Mouse (Mus musculus) thymus, postnatal 0 days (tissue): ENCODE results near the gene Srcin1. TPM values are rescaled to one million over a fixed set of nuclear protein-coding genes. Genes with fewer than 3 reads are reported as not detected.

Source experiments
- DNase-seq: peaks from one replicate; pipeline ENCODE4 v3.0.0-alpha.2; 2015; ENCODE audit warnings: low spot score
- polyA plus RNA-seq: library from polyadenylated mRNA; unstranded; fragments of >200 nt; fragmentation: Nextera tagmentation; extraction: Ambion mirVana; gene quantifications from 2 replicates; pipeline ENCODE4 v1.2.1, GENCODE M21; 2015

Srcin1 gene
- polyA plus RNA-seq, 1 experiment from 2014 or later = 0.05 TPM

DNA sequence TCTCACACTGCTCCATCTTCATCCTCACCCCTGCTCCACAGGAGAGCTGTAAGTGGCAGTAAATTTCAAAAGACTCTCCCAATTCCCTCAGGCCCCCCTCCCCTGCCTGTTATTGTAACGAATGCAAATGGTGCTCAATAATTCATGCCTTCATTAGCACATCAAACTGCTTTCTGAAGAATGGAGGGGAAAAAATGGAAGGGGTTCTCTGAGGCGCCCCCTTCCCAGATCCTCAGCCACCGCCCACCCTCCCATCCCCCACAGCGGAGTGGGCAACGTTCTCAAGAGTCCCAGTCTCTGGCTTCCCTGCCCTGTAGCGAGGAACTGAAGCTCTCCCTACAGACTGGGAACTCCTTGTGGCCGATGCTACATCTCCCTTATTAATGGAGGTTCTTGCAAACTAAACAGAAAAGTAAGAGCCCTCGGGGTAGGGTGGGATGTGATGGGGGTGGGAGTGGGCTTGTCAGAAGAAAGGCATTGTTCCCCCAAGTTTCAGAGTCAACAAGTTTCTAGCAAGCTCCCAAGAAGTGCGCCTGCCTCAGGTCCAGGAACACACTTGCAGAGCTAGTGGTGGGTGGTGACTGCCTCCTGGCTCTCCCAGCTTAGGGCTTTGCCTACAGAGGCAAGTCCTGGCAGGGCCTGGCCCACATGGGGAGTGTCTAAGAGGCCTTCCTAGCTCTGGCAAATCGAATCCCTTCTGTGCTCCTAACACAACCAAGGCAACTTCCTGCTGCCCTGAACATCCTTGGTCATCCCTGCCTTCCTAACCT is 3.3 kb upstream of the Srcin1 start:
- no peak for DNase-seq

DNA sequence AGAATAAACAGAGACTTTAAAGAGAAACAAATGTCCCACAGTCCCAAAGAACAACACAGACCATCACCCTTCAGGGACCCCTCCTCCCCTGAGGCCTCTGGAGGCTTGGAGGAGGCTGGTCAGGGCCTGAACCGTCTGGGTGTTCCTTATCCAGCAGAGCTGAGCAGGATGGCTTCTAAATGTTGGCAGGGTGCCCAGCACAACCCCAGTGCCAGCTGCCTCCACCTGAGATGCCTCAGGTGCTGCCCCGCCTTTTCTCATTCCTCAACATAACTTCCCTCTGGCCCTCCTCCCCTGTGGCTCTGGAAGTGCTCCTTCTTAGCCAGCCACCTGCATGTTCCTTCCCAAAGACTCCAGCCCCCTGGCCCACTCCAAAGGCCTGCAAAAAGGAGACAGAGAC is 2.3 kb upstream of the Srcin1 start:
- no peak for DNase-seq

DNA sequence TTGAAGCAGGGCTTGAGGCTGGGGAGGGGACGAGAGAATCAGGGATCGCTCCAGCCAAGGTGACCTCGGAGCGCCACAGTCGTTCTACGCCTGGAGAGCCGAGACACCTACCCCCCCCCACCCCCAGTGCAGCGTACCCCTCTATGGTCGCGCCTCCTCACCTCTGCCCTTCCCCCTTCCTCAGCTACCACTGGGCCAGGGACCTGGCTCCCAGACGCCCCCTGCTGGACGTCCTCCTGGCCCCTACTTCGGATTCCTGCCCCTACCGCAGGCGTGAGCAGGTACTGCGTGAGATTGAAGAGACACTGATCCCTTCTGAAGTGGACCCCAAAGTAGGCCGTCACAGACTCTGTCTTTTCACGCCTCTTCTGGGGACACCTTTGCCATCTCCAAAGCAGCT is 348 bp downstream of the Srcin1 start:
- peak; percentile 85 for DNase-seq

DNA sequence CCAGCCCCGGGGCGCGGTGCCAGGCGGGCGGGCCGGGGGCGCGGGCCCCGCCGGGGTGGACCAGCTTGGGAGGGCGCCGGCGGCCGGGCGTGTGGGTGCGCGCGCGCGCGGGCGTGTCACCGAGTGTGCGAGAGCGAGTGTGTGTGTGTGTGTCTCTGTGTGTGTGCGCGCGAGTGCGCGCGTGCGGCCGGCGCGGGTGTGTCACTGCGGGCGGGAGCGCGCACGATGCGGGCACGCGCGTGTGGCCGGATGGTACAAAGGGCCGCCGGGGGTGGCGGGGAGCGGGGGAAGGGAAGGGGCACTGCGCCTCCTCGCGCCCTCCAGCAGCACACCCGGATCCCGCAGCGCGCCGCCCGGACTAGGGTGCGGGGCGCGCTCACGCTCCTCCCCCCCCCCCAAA is 911 bp downstream of the Srcin1 start:
- peak; percentile 31 for DNase-seq

DNA sequence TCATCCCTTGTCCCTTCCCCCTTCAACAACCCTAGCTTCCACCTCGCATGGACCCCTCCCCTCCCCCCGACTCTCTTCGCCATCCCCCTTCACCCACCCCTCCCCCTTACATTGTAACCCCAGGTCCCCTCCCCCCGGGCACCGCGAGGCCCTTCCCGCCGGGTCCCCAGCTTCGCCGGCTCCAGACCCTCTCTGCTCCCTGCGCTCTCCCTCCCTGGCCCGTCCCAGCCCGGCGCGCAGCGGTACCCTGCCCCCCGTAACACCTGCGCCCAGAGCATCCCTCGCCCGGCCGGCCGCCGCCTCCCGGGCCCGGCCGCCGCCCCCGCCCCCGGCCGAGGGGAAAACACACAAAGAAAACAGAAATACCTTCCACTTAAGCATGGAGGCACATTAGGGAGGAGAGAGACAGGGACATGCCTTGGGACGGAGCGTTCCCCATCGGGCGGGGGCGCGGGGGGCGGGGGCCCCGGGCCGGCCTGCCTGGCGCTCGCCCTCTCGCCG is 1.4 kb downstream of the Srcin1 start:
- no peak for DNase-seq

DNA sequence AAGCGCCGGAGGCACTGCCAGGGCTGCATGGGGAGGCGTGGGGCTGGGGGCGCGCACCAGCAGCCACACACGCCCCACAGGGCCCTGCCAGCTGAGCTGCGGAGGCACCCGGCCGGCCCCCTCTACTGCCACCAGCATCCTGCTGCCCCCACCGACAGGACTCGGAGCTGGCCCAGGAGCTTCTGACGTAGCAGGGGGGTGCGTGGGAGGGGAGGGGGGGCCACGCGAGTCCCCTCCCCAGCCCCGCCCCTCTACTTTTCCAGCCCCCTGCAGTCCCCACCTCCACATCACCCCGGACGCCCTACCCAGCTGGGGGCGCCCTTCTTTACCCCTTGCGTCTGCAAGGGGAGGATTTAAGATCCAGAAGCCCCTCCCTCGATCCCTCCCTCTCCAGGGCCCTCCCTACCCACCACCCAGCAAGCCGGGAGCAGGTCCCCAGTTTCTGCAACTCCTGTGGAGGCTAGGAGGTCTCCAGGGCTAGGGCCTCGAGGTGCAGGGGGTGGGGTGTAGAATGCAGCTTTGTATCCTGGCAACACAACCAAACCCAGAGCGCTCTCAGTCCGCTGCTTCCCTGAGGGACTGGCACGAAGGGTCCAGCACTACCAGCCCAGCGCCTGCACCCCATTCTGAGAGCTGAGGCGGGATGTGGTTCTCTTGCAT is 2.0 kb downstream of the Srcin1 start:
- DNase-seq = peak; percentile 16

DNA sequence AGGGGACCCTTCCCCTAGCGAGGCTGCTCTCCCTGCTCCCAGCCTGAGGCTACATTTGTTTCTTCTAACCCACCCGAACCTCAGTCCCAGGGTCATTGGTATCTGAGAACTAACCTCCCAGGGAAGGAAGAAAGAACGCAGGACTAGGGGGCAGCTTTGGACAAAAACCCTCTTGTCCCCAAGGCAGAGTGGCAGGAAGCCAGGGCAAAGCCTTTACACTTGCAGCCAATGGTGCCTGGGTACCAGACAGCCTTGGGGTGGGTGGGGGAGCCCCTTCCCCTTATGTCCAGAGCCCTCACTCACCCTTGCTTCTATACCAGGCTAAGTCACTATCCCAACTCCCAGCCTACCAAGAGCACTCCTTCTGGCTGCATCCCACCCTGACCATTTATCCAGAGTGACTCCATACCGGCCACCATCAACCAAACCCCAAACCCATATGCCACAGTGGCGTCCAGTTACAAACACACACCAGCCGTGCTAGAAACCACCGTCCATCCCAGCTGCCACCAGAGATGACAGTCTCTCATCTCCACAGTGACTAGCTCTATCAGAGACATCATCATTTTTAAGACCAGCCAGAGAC is 3.0 kb downstream of the Srcin1 start:
- no peak for DNase-seq

DNA sequence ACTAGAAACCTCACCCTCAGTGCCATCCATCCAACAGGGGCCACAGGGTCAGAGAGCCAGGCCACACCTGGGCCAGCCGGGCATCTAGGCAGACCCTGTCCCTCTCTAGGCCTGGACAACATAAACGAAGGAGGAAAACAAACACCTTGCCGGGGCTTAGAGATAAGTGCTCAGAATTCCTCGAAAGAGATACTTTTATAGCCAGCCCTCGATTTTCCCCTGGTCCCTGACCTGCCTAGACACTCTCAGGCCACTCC is 4.0 kb downstream of the Srcin1 start:
- no peak for DNase-seq

DNA sequence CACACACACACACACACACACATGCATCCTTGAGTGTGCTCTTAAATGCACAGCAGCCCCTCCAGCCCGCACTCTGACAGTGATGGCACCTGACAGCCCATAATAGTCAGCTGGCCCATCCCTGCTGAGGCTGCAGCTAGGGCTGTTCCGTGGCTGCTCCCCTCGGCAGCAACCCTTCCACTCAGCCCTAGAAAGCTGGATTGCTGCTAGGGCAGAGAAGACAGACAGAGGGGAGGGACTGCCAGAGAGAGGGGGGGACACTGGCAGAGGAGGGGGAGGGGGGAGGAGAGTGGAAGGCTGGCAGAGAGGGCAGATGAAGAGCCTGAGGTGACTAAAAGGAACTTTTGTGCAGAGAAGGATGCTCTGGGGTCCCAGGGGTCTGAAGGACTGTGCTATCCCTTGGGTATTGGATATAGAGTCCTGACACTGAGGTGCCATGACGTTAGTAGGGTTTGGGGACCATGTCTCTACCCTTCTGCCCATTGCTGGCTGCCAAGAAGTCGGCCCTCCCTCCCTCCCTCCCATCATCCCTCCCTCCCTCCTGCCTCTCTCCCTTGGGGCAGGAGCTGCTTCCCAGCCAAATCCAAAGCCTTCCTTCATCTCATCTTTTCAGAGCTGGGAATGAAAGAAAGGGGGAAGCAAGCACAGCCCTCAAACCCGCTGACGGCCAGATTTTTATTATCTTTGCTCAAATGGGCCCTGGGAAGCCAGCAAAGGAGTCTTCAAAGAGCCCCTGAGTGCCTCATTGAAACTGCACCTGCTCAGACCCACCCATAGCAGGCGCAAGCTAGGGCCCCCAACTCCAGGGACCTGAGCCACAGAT is 4.5 kb downstream of the Srcin1 start:
- DNase-seq = no peak

DNA sequence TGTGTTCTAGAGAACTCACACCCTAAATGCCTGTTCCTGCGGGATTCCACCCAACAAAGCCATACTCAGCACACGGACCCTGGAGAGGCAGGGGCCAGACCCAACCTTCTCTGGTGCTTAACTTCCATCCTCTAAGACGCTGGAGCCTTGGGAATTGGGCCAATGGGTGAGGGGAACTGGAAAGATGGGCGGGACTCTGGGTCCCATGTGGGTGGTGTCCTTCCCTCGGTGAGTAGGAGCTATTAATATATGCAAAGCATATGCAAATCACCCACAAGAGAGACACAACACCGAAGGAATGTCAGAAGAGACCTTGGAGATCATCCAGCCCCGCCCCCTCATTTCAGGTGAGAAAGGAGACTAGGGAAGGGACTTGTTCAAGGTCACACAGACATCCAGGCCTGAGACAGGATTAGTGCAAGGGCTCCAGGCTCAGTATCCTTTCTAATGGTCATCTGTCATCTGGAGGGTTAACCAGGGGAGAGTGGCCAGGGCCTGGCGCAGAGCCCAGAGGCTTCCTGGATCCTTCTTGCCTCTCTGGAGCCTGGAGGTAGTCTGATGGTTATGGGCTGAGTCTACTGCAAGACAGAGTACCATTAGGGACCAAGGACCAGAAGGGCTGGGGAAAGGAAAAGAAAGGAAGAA is 5.4 kb downstream of the Srcin1 start:
- DNase-seq = no peak

DNA sequence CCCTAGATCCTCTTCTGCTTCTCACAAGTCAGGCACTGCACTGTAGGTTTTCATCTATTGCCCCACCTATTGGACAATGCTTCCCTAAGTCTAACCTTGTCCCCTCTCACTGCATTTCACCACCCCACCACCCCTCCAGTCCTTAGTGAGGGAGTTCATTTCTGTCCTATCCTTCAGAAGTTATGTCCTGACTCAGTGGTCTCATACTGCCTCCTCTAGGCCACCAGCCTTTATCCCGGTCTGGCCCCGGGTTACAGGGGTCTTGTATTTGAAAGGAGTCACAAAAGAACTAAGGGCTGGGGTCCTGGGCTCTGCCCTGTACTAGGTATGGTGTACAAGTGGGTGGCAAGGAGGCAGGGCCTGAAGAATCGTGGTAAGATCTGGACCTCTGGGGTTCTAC is 6.2 kb downstream of the Srcin1 start:
- DNase-seq = no peak

DNA sequence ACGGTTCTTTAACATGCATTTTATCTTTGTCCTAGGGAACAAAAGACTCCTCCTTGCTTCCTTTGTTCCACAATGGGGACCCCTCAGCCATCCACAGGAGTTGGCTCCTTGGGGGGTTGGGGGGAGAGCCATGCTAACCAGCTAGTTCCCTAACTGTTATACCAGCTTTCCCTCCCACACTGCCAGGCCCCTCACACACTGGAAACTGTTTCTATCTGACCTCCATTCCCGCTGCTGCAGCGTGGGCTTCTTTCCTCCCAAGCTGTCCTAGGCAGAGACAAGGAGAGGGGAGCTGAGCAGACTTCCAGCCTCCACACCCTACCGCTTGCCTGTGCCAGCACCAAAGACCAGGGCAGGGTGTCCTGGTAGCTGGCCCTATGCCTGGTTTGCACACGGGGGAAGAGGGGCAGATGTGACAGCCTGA is 6.7 kb downstream of the Srcin1 start:
- DNase-seq = no peak

DNA sequence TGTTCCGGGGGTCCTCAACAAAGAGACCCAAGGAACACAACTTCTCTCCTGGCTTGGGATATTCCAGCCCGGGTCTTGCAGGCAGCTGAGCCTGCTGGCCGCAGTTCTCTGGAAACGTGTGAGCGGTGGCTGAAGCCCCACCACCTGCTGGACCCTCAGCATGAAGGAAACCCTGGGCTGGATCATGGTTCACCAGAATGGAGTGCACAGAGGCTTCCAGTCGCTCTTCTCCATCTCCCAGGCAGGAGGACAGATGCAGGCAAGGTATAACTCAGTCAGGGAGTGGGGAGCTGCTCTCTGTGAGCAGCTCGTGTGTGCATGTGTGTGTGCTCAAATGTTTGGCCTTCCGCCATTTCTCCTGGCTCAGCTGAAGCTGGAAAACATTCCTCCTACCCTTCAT is 7.3 kb downstream of the Srcin1 start:
- DNase-seq = peak; percentile 76

DNA sequence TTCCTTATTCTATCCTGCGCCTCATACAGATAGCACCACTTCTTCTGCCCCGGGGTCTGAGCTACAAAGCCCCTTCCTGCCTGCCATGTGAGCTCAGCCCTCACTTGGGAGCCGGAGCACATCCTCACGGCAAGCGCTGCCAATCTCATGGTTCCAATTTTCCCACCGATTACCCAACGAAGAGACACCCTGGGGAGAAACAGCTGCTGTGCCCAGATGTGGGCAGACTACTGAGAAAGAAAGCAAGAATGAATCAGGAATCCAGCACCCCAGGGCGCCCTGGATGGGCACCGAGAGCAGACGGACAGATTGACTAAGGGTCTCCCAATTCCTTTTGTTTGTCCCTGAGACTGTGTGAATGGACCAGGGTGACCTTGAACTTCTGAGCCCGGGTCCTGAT is 8.5 kb downstream of the Srcin1 start:
- no peak for DNase-seq

DNA sequence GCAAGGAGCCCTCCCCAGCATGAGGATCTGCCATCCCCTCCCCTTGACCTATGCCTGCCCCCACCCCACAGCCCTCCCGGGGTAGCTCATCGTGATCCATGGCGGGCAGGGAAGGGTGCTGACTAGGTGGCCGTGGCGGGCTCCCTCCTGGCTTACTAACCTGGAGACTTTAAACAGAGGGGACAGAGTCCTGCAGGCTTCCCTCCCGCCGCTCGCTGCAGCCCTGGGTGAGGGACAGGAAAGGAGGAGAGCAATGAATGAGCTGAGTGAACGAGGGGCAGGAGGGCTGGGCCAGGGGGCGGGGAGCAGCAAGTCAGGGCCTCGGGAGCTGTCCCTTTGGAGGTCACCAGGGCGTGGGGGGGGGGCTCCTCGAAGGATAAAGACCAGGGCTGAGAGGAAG is 9.4 kb downstream of the Srcin1 start:
- DNase-seq = no peak

DNA sequence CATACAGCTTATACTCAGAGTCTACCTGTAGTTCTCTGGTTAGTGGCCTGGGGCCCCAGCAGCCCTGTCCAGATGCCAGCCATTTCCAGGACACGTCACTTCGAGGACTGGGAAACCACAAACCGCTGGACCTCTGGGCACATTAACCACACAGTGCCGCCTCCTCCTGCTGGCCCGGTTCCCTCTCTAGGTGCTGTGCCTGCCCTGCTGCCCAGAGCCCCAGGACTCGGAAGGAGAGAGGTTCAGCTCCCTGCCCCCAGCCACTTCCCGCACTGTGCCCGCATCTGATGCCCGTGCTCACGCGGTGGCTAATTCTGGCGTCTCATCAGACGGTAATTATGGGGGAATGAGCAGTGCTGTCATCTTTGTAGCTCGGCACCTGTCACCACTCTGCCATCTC is 12.3 kb downstream of the Srcin1 start:
- no peak for DNase-seq

DNA sequence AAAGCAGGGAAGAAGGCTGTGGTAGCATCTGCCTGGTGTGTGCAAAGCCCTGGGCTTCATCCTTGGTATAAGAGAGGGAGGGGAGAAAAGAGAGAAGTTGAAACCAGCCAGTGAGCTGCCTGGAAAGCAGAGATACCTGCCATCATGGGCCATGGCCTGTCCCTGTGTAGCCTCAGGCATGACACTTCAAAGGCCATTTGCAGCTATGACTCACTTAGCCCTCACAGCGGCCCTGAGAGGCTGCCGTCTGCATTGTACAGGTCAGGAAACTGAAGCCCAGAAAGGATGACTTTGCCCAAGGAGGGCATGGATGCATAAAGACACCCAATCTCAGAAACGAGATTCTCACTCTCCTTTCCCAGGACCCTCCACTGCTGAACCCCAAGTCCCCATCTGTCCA is 13.4 kb downstream of the Srcin1 start:
- no peak for DNase-seq

DNA sequence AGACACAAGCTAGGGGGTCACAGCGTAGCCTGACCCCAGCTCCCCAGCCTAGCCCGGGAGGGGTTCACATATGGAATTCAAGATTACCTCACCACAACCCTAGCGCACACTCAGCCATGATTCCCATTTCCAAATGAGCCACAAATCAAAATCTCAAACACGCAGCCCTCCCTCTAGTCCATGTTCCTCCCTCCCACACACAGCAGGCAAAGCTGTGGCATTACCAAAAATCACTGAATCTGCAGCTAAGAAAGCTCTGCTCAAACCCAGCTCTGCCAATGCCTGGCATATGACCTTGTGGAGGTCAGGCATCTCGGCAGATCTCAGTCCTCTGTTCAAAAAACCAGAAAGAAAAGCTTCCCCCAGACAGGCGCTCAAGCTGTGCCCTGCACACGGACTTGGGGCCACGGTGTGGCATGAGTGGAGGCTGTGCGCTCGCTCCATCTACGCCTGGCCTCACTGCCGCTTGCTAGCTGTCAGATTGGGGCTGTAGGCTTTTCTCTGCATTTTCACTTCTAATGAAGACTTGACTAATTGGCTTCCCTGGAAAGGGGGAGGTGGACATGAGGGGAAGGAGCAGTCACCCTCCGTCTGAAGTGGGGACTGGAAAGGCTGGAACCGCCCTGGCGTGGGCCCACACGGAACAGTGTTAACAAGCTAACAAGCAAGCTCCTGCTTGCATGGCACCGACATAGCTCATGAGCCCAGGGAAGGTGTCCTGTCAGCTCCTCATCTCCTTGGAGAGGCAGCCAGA is 15.6 kb downstream of the Srcin1 start:
- no peak for DNase-seq

DNA sequence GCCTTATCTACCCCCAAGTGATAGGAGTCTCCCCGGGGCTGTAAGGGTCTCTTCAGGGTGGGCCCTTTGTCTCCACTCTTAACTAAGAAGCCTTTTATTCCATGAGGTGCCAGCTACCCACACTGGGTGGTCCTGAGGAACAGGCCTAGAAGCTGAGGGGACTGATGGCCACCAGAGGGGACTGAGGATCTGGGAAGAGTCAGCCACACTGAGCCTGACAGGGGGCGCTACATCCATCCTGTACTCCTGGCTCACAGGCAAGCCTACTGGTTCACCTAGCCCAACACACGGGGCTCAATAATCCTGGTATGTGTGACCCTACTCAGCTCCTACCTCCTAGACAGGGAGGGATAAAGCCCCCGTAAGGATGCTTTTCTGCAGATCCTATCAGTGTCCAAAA is 16.4 kb downstream of the Srcin1 start:
- no peak for DNase-seq

DNA sequence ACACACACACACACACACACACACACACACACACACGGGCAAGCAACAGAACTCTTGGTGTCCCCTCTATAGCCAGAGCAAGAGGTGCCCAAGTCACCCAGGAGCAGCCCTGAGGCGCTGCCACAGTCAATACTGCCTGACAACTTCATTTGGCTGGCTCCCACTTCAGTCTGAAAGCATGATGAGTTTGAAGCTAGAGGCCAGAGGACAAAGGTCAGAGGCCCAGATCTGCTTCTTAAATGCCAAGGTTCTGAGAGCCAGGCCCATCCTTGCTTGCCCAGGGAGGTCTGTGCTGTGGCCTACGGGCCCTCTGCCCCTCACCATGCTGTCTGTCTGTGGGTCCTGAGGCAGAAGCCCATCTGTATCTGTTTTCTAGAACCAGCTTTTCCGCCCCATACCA is 18.1 kb downstream of the Srcin1 start:
- no peak for DNase-seq
